21 mouse cellular contexts compared by ENCODE assay signal in genomic region chr5:64065497-64066046, GRCm38 (mm10).
"Had no signal": no experiment of that assay in that cellular context is flagged by ENCODE, and none has a peak within 500 bp of the region (broad histone marks: within the 10 kb centered on the region; RNA-seq: fewer than 3 reads in every experiment).

No protein-coding gene starts in this region.

- H3K4me3 ChIP-seq: limb, embryonic 10.5 days; limb, embryonic 13.5 days; liver, embryonic 13.5 days; neural tube, embryonic 12.5 days; neural tube, embryonic 15.5 days had no signal

- H3K27ac ChIP-seq: limb, embryonic 10.5 days; limb, embryonic 13.5 days; liver, embryonic 13.5 days; neural tube, embryonic 12.5 days; neural tube, embryonic 15.5 days had no signal

- H3K4me2 ChIP-seq: limb, embryonic 13.5 days; liver, embryonic 13.5 days; midbrain, embryonic 11.5 days; neural tube, embryonic 12.5 days; neural tube, embryonic 15.5 days had no signal

- H3K36me3 ChIP-seq: limb, embryonic 10.5 days; limb, embryonic 13.5 days; liver, embryonic 13.5 days; neural tube, embryonic 12.5 days; neural tube, embryonic 15.5 days had no signal

- H3K4me1 ChIP-seq: liver, embryonic 13.5 days; neural tube, embryonic 12.5 days; neural tube, embryonic 15.5 days had no signal

- H3K9me3 ChIP-seq: limb, embryonic 10.5 days; limb, embryonic 13.5 days; liver, embryonic 13.5 days; neural tube, embryonic 12.5 days; neural tube, embryonic 15.5 days had no signal

- DNase-seq: kidney, adult 11 months; kidney, adult 9 months; kidney, postnatal 14 days; kidney, postnatal 4 days; layer of hippocampus, adult 9-11 months; liver, embryonic 13.5 days; lung, adult 2 months; lung, postnatal 14 days; lung, postnatal 4 days; midbrain, embryonic 14.5 days; right cerebral cortex, adult 18-20 months; right cerebral cortex, postnatal 14 days; right cerebral cortex, postnatal 4 days; thymus, adult 2 months; thymus, postnatal 14 days; thymus, postnatal 4 days had no signal

- H3K9ac ChIP-seq: limb, embryonic 13.5 days; liver, embryonic 13.5 days; neural tube, embryonic 12.5 days; neural tube, embryonic 15.5 days had no signal

- H3K27me3 ChIP-seq: limb, embryonic 13.5 days; liver, embryonic 13.5 days; neural tube, embryonic 12.5 days; neural tube, embryonic 15.5 days had no signal
